Mouse (Mus musculus): ENCODE results near the gene D5Ertd579e.

D5Ertd579e gene

GRCm38 (mm10) chr5:36608939-36609499, 86.8 kb downstream of the D5Ertd579e start:
- no peak for DNase-seq (ENCODE audit: low spot score in 2 of 2)

- DNase-seq (ENCODE audit: low spot score in 2 of 2) = peak in 1 of 2 experiments; percentile 69
Observed at GRCm38 (mm10) chr5:36603031-36603430, 92.8 kb downstream of the D5Ertd579e start.

- DNase-seq (ENCODE audit: low spot score in 2 of 2) = no peak
Observed at GRCm38 (mm10) chr5:36602028-36602427, 93.8 kb downstream of the D5Ertd579e start.

GRCm38 (mm10) chr5:36601492-36601891, 94.3 kb downstream of the D5Ertd579e start:
- no peak for DNase-seq (ENCODE audit: low spot score in 2 of 2)

GRCm38 (mm10) chr5:36598883-36599282, 96.9 kb downstream of the D5Ertd579e start:
- no peak for DNase-seq (ENCODE audit: low spot score in 2 of 2)

GRCm38 (mm10) chr5:36597653-36598052, 98.2 kb downstream of the D5Ertd579e start:
- no peak for DNase-seq (ENCODE audit: low spot score in 2 of 2)

GRCm38 (mm10) chr5:36596225-36596624, 99.6 kb downstream of the D5Ertd579e start:
- DNase-seq (ENCODE audit: low spot score in 2 of 2) = no peak

GRCm38 (mm10) chr5:36595115-36595514, 100.7 kb downstream of the D5Ertd579e start:
- no peak for DNase-seq (ENCODE audit: low spot score in 2 of 2)

GRCm38 (mm10) chr5:36594344-36594743, 101.5 kb downstream of the D5Ertd579e start:
- no peak for DNase-seq (ENCODE audit: low spot score in 2 of 2)

- DNase-seq (ENCODE audit: low spot score in 2 of 2) = no peak
Observed at GRCm38 (mm10) chr5:36593176-36593575, 102.6 kb downstream of the D5Ertd579e start, which contains the start of gene Tbc1d14. Gene Tbc1d14 (minus strand): TSS chr5:36593276.

- no peak for DNase-seq (ENCODE audit: low spot score in 2 of 2)
Observed at GRCm38 (mm10) chr5:36590499-36590920, 105.3 kb downstream of the D5Ertd579e start.

GRCm38 (mm10) chr5:36584299-36584698, 111.5 kb downstream of the D5Ertd579e start:
- DNase-seq (ENCODE audit: low spot score in 2 of 2) = no peak

- peak; percentile 99 for DNase-seq (ENCODE audit: low spot score in 2 of 2)
Observed at GRCm38 (mm10) chr5:36581924-36582642, 113.7 kb downstream of the D5Ertd579e start.

- DNase-seq (ENCODE audit: low spot score in 2 of 2) = no peak
Observed at GRCm38 (mm10) chr5:36581259-36581923, 114.4 kb downstream of the D5Ertd579e start.

- DNase-seq (ENCODE audit: low spot score in 2 of 2) = no peak
Observed at GRCm38 (mm10) chr5:36579967-36580366, 115.9 kb downstream of the D5Ertd579e start.

GRCm38 (mm10) chr5:36578982-36579381, 116.8 kb downstream of the D5Ertd579e start:
- DNase-seq (ENCODE audit: low spot score in 2 of 2) = no peak

- no peak for DNase-seq (ENCODE audit: low spot score in 2 of 2)
Observed at GRCm38 (mm10) chr5:36576457-36576856, 119.4 kb downstream of the D5Ertd579e start.

GRCm38 (mm10) chr5:36575745-36576144, 120.1 kb downstream of the D5Ertd579e start:
- DNase-seq (ENCODE audit: low spot score in 2 of 2) = peak; percentile 71 to 77

- DNase-seq (ENCODE audit: low spot score in 2 of 2) = peak; percentile 53 to 60
Observed at GRCm38 (mm10) chr5:36575227-36575626, 120.6 kb downstream of the D5Ertd579e start.

- no peak for DNase-seq (ENCODE audit: low spot score in 2 of 2)
Observed at GRCm38 (mm10) chr5:36574147-36574870, 121.5 kb downstream of the D5Ertd579e start.

- DNase-seq (ENCODE audit: low spot score in 2 of 2) = no peak
Observed at GRCm38 (mm10) chr5:36573354-36573753, 122.5 kb downstream of the D5Ertd579e start.

GRCm38 (mm10) chr5:36571371-36571770, 124.5 kb downstream of the D5Ertd579e start:
- no peak for DNase-seq (ENCODE audit: low spot score in 2 of 2)

Data from right cerebral cortex, postnatal 10 days (tissue).